Mouse (Mus musculus) erythroblast, embryonic 14.5 days (primary cell): ENCODE results near the gene Usf1. TPM values are rescaled to one million over a fixed set of nuclear protein-coding genes. Genes with fewer than 3 reads are reported as not detected.

Experiments used
- H3K27me3 ChIP-seq: 2 replicates; pipeline ENCODE4 v1.6.1; 2012; ENCODE audit warnings: inconsistent platforms; ENCODE audit not compliant: control insufficient read depth
- H3K36me3 ChIP-seq: 2 replicates; pipeline ENCODE4 v1.6.1; 2012; ENCODE audit warnings: mild to moderate bottlenecking, inconsistent platforms; ENCODE audit not compliant: control insufficient read depth
- H3K4me1 ChIP-seq: 2 replicates; pipeline ENCODE4 v1.6.1; 2012; ENCODE audit warnings: inconsistent platforms; ENCODE audit not compliant: control insufficient read depth
- H3K4me3 ChIP-seq: replicated peaks from 2 replicates; pipeline ENCODE3; 2012; ENCODE audit warnings: moderate library complexity, mild to moderate bottlenecking, inconsistent platforms
- H3K9me3 ChIP-seq: 2 replicates; pipeline ENCODE4 v1.6.1; 2012; ENCODE audit warnings: low read length, inconsistent platforms, mixed read lengths; ENCODE audit not compliant: control insufficient read depth
- GATA1 ChIP-seq: IDR thresholded peaks from 2 replicates; pipeline ENCODE4 v1.6.1; 2012; ENCODE audit warnings: low read length, inconsistent platforms, mixed read lengths
- TAL1 ChIP-seq: IDR thresholded peaks from 3 replicates; pipeline ENCODE4 v1.6.1; 2012; ENCODE audit warnings: low read length, inconsistent platforms, mixed read lengths
- polyA plus RNA-seq: library from polyadenylated mRNA; stranded (reverse); fragments of >175 nt; gene quantifications from 2 replicates; pipeline ENCODE4 v1.2.3, GENCODE M21; 2012

Gene Usf1
- polyA plus RNA-seq, 1 experiment = 1.2 TPM

DNA sequence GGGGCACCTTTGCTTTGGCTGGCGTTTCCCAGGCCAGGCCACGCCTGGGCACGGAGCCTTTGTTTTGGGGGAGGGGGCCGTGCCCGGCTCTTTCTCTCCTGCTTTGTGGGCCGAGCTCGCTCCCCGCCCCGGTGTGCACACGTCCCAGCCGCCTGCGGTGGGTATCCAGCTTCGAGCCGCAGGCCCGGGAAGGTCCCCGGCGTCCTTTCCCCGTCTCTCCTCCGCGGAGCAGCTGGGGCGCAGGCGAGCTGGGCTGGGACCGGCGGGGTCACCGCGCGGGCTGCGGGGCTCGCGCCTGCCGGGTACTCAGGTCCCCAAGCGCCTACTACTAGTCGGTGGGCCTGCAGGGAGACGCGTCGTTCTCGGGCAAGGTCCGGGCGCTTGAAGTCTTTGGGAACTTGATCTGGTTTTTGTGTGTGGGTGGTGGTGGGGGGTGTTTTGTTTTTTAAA, 404 bp downstream of the Usf1 start:
- H3K27me3 ChIP-seq = peaks cover 17% of the 10 kb centered on the region
- TF ChIP-seq TAL1 (no peak), GATA1 (no peak)
- no peaks in the 10 kb centered on the region for H3K9me3 ChIP-seq
- peak overlapping the region; percentile 94 for H3K4me3 ChIP-seq
- H3K4me1 ChIP-seq = peaks cover 34% of the 10 kb centered on the region
- peaks cover 14% of the 10 kb centered on the region for H3K36me3 ChIP-seq

DNA sequence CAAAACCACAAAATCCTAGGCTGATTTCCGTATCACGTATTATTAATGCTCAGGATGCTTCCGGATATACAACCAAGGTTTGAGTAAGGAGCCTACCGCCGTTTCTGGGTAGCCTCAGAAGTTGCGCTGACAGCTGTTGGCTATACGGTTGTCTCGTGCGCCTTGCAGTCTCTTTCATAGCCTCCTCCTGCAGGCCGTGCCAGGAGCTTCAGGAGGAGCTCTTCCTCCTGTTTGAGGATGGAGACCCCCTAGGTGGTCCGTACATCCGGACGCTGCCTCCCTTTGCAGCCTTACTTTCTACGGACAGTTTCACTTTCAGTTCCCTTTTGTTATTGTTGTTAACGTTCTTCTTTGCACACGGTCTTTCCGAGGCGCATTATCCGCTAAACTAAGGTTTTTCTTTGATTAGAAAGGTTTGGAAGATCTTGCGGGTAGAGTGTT, 908 bp downstream of the Usf1 start:
- TF ChIP-seq GATA1 = no peak
- TF ChIP-seq TAL1 = no peak
- Histone ChIP-seq H3K9me3 (no peaks in the 10 kb centered on the region), H3K4me3 (peak overlapping the region; percentile 94), H3K36me3 (peaks cover 19% of the 10 kb centered on the region), H3K4me1 (peaks cover 34% of the 10 kb centered on the region), H3K27me3 (peaks cover 17% of the 10 kb centered on the region)

DNA sequence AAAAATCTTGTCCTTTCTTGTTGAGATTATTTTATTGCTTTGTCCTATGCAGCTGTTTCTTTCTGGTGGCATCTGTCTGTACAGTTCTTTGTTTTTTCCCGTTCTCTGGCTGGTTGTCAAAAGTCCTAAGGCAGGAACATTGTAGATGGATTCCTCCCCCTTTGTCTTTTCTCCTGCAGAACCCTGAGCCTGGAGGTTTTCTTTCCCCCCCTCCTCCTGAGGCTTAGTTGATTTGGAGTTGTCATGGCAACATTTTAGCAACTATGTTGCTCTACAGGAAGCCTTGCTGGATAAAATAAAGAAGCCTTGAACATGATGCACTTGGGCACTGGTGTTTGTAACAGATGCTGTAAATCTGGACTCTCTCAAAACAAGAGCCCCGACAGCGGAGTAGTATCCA, 1.3 kb downstream of the Usf1 start:
- no peaks in the 10 kb centered on the region for H3K9me3 ChIP-seq
- H3K4me1 ChIP-seq = peaks cover 34% of the 10 kb centered on the region
- TF ChIP-seq TAL1 (no peak), GATA1 (no peak)
- H3K27me3 ChIP-seq = peaks cover 17% of the 10 kb centered on the region
- H3K4me3 ChIP-seq = peak overlapping the region; percentile 94
- peaks cover 23% of the 10 kb centered on the region for H3K36me3 ChIP-seq

DNA sequence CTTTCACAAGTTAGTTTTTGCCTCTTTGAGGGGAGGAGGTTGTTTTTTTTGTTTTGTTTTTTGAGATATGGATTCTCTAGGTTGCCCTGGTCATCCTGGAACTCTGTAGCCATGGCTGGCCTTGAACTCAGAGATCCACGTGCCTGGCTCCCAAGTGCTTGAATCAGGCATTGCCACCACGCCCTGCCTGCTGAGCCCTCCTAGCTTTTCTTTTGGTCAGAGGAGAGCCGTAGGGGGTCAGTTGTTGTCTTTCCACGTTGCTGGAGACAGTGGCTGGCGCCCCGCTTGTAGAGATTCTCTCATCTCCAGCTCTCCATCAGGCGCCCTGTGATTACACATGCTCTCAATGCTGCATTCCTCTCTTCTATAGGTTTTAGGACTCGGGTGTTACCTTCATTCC, 2.5 kb downstream of the Usf1 start:
- Histone ChIP-seq H3K9me3 (no peaks in the 10 kb centered on the region), H3K27me3 (peaks cover 10% of the 10 kb centered on the region), H3K4me1 (peaks cover 34% of the 10 kb centered on the region), H3K36me3 (peaks cover 33% of the 10 kb centered on the region), H3K4me3 (no peak overlapping the region)
- TF ChIP-seq GATA1 (no peak), TAL1 (no peak)

DNA sequence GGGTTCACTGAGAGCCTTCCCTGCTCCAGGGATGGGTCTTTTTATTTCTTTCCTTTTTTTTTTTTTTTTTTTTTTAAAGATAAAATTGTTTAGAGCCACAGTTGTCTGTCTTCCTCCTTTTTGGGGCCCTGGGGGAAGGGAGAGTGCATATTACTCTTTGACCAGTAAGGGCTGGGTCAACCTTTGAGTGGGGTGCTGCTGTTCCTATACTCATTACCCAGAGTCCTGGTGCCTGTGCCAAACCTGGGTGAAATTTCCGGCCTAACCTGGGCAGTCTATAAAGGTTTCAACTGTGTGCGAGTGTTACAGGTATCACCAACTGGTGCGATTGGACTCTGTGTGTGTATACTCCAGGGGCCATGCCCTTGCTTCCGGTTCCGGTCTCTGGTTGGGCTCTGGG, 7.5 kb downstream of the Usf1 start, which contains the start of gene Tstd1:
Tstd1 (plus strand) TSS at position 213 of the 400 bp plus-strand sequence.
- no peaks in the 10 kb centered on the region for H3K9me3 ChIP-seq
- H3K27me3 ChIP-seq = no peaks in the 10 kb centered on the region
- H3K36me3 ChIP-seq = peaks cover 47% of the 10 kb centered on the region
- TF ChIP-seq GATA1 (no peak), TAL1 (no peak)
- H3K4me3 ChIP-seq = no peak within 1 kb of the TSS
- H3K4me1 ChIP-seq = peaks cover 13% of the 10 kb centered on the region

DNA sequence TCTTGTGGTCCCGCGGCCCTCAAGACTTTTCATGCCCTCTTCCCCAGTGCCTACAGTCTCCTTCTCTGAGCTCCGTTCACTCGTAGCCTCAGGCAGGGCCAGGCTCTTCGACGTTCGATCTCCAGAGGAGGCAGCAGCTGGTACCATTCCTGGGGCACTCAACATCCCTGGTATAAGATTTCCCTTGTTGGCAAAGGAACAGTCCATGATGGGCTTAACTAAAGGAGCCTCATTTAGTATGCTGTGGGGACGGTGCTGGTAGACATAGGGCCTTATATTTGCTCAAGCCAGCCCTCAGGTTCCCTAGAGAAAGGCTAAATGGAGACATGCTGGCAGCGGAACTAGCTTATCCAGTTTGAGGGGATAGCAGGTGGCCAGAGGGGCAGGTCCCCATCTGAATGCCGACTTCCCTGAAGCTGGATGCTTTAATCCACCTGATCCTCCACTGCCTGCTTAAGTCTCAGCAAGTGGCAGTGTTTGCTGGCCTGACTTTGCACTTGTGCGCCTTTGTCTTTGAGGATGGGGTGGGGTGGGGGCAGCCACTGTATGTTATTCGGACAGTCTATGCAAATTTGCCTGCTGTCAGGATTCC, 8.3 kb downstream of the Usf1 start:
- TF ChIP-seq TAL1 (no peak), GATA1 (no peak)
- Histone ChIP-seq H3K27me3 (no peaks in the 10 kb centered on the region), H3K36me3 (peaks cover 47% of the 10 kb centered on the region), H3K4me3 (no peak overlapping the region), H3K9me3 (no peaks in the 10 kb centered on the region), H3K4me1 (peaks cover 6% of the 10 kb centered on the region)

DNA sequence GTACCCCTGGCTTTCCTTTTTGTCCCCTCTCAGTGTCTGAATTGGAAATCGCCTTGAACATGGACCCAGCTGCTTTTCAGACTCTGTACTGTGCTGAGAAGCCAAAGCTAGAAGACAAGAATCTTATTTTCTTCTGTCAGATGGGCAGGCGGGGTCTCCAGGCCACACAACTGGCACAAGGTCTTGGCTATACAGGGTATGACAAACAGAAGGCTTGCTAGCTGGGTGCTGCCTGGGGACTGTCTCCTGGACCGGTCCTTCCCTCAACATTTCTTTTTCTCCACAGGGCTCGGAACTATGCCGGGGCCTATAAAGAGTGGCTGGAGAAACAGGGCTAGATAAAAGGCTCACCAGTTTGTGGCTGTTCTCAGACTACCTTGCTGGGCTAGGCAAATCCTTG, 8.8 kb downstream of the Usf1 start:
- Histone ChIP-seq H3K9me3 (no peaks in the 10 kb centered on the region), H3K4me3 (no peak overlapping the region), H3K4me1 (peaks cover 6% of the 10 kb centered on the region), H3K36me3 (peaks cover 47% of the 10 kb centered on the region), H3K27me3 (no peaks in the 10 kb centered on the region)
- TF ChIP-seq GATA1 (no peak), TAL1 (no peak)

DNA sequence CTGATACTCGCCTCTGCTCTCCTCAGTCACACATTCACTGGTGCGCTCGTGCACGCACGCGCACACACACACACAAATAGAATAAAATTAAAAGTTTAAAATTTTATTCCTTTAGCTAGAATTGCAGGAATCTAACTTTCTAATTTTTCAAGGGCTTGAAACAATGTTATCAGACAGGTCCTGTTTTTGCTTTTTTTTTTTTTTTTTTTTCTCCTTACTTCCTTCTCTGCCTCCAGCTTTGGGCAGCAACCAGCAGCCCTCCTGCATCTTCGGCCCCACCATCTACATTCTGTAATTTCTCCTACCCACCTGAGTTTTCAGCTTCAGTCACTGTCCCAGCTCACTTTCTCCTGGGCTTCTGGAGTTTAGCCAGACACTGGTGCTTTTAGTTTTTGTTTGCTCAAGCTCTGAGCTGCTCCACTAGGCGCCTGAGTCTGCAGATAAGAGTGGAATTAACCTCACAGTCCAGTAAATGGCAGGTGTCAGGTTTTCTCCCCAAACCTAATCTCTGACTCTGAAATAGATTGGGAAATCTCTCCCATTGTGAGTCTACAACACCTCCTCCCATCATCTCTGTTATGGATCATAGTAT, 11.5 kb downstream of the Usf1 start:
- H3K4me3 ChIP-seq = no peak overlapping the region
- peaks cover 23% of the 10 kb centered on the region for H3K36me3 ChIP-seq
- no peaks in the 10 kb centered on the region for H3K4me1 ChIP-seq
- H3K27me3 ChIP-seq = no peaks in the 10 kb centered on the region; the same call in 1 of the 2 replicates
- TF ChIP-seq GATA1 (no peak), TAL1 (no peak)
- no peaks in the 10 kb centered on the region for H3K9me3 ChIP-seq

DNA sequence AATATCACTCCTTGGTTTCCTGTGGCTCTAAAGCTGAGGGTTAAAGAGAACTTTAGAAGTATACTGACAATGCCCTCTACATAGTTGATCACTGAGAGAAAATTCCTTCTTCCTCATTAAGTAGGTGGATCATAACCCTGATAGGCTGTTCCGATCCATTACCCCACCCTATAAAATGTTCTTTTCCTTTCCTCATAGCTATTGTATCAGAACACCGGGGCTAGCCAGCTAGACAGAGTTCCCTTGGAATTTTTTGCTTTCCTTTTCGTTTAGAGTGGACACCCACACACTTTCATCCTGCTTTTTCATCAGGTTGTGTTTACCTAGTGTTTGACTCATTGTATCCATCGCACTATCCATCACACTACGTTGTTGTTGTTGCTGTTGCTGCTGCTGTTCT, 13.5 kb downstream of the Usf1 start:
- H3K27me3 ChIP-seq = no peaks in the 10 kb centered on the region; the same call in 1 of the 2 replicates
- no peak overlapping the region for H3K4me3 ChIP-seq
- peaks cover 4% of the 10 kb centered on the region; the same call in 1 of the 2 replicates for H3K36me3 ChIP-seq
- TF ChIP-seq GATA1 (no peak), TAL1 (no peak)
- H3K9me3 ChIP-seq = no peaks in the 10 kb centered on the region
- no peaks in the 10 kb centered on the region for H3K4me1 ChIP-seq

DNA sequence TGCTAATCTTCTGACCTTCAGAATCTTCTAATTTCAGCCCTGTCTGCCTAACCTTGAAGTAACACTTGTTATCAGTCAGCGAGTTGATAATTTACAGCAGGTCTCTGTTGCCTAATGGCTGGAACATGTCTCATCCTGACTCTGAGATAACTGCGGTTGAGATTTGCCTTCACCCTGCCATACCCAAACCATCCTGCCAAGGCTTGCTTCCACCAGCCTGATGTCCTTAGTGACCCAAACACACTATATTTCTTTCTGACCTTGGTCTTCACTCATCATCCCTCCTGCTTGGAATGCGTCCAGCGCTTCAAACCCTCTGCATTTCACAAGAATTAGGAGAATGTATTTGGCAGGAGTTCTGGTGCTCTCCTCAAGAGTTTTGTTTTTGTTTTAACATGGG, 14.0 kb downstream of the Usf1 start:
- no peaks in the 10 kb centered on the region for H3K4me1 ChIP-seq
- H3K4me3 ChIP-seq = no peak overlapping the region
- no peak for TF ChIP-seq TAL1
- TF ChIP-seq GATA1 = no peak
- H3K36me3 ChIP-seq = no peaks in the 10 kb centered on the region; the same call in 1 of the 2 replicates
- H3K27me3 ChIP-seq = no peaks in the 10 kb centered on the region; the same call in 1 of the 2 replicates
- H3K9me3 ChIP-seq = no peaks in the 10 kb centered on the region
